Mouse (Mus musculus): ENCODE results near the gene E130311K13Rik.

E130311K13Rik gene

DNA sequence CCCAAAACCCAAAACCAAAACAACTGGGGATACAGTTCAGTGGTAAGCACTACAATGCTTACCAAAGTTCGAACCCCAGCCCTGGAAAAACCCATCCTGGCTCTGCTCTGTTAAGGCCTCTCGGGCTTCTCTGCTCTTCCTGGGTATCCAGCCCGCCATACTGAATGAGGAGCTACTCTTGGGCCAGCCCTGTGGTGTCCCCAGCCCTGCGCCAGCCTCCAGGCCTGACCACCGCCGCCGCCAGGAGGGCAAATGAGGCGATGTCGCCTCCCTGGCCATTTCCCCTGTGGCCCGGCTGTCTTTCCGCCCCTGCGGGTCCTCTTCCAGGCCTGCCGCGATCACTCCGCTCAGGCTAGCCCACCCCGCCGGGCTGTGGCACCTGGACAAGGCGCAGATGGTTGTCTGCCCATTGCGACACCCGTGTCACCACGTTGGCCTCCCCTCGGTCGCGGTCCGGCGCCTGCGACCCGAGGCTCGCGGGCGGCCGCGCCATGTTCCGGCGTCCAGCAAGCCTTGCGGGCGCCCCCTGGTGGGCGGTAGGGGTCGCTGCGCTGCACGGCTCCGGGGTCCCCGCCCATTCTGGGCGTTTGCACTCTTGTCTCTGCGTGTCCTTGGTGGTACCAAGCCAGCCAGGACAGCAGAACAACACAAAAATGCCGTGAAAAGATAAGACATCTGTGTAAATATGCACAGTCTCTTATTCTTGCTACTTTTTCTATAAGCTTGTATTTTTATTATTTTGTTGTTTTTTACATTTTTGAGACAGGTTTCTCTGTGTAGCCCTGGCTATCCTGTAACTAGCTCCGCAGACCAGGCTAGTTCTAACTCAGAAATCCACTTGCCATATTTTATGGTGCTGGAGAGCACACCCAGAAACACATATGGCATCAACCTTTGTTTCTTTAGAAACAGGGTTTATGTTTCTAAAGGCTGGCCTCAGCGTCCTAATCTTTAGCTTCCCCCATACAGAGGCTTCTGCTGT is at the start of gene E130311K13Rik:
Gene E130311K13Rik (minus strand): TSS at position 595 of the 982 bp plus-strand sequence.
- peak; percentile 80 for DNase-seq (ENCODE audit: low spot score)

DNA sequence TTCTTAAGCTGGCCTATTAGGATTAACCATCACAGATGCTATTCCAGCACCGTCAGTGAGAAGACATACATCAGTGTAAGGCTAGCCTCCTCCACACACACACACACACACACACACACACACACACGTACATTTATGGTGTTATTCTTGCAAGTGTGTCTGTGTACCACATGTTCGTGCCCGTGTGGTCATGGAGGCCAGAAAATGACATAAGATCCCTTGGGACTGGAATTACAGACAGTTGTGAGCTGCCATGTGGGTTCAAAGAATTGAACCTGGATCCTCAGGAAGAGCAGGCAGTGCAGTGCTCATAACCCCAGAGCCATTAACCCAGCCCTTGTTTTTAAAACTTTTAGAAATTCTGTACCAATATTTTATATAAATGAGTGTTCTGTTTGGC is 48.6 kb upstream of the E130311K13Rik start:
- DNase-seq (ENCODE audit: low spot score) = no peak

DNA sequence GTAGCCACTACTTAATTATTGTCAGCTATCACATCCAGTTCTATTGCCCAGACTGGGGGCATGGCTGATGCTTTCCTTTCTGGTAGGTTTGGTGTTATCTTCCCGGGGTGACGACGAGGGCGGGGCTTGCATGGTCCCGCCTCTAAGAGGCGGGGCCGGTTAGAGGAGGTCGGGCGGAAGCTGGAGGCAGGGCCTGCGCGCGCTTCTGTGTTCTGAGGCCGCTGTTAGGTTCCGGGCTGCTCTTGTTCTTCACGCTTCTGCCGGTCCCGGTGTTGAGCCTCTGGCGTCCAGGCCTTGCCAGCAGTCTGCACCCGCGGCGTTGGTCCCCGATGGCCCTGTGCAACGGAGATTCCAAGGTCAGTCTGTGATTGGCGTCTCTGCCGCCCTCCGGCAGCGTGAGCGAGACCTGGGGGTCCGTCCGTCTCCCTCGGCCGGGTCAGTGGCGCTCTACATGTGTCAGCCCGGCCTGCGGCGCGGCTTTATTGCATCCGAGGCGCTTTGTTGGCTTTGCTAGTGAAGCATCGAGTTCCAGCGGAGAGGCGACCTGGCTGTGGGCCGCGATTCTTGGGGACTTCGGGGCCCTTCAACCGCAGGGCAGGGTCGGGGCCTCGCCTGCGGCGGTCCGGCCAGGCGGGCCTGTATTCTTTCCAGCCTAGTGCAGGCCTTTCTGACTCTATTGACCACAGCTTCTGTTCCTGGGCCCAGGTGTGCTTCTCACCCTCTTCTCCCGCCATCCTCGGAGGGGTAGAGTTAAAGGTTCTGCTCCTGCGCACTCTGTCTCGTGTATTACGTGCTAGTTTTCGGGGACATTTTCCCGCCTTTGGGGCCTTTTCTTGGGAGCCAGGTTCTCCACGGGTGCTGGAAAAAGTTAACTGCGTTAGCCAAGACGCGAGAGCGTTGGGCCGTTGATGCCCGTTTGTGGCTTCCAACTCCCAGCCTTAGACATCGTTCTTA is 47.0 kb upstream of the E130311K13Rik start, which contains the start of gene Gmps:
Gene Gmps (plus strand): TSS at position 152 of the 954 bp plus-strand sequence.
- DNase-seq (ENCODE audit: low spot score) = peak; percentile 91

- no peak for DNase-seq (ENCODE audit: low spot score)
Observed at GRCm38 (mm10) chr3:63965929-63966328, 36.7 kb upstream of the E130311K13Rik start.

GRCm38 (mm10) chr3:63964922-63965249 is 35.6 kb upstream of the E130311K13Rik start:
- DNase-seq (ENCODE audit: low spot score) = no peak

- DNase-seq (ENCODE audit: low spot score) = peak; percentile 98
Observed at GRCm38 (mm10) chr3:63964100-63964921, 35.0 kb upstream of the E130311K13Rik start, which contains the start of gene Slc33a1. Slc33a1 (minus strand) TSS chr3:63964768.

DNA sequence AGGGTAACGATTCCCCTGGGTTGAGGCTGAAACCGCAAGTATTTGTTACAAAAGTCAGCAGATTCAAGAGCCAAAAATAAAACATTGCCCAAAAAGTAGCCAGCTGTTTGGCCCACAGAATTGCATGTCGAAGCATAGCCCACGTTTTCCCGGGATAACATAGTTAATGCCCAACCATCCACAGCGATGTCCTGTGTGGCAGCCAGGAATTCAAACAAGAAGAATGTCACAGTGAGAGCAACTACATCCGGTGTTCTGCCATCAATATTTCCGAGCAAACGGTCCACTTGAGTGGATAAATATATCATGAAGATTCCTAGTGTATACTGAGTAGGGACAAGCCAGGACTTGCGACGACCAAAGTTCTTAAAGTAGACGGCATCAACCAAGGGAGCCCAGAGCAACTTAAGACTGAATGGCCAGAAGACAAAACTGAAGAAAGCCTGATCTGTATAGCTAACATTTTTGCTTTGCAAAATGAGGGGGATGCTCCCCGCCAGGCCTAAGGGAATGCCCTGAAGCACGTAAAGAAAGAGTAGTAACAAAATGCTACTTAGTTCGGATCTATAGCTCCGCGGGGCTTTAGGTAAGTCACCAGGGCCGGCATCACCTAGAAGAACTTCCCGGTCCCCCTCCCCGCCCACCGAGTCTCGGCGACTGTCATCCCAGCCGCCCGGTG is 34.3 kb upstream of the E130311K13Rik start:
- DNase-seq (ENCODE audit: low spot score) = no peak

DNA sequence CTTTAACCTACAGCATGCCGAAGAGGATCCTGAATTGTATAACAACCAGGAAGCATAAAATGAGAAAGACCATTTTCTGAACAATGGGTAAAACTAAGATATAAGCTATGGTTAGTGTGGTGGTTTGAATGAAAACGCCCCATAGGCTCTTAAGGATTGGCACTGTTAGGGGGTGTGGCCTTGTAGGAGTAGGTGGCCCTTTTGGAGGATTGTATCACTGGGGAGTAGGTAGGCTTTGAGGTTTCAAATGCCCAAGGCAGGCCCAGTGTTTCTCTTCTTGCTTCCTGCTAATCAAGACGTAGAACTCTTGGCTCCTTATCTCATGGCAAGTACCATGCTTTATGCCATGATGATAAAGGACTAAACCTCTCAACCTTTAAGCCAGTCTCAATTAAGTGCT is 20.6 kb upstream of the E130311K13Rik start:
- no peak for DNase-seq (ENCODE audit: low spot score)

- DNase-seq (ENCODE audit: low spot score) = peak; percentile 34
Observed at GRCm38 (mm10) chr3:63941204-63941850, 12.1 kb upstream of the E130311K13Rik start.

DNA sequence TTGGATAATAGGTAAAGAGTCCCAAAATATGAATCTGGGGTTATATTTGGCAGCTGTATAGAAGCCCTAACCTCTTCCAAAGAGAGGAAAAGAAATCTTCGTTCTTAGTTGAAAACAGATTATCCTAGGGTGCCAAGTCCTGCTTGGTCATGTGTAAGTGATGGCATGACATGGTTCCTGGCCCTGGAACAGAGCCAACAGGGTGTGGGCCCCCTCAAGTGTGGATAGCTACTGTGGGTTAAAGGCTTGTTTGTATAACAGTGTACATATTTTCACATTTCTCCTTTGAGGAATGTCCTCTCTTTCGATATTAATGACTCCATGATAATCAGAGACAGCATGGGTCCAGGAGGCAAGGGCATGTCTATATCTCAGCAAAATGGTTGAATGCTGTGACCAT is 9.7 kb upstream of the E130311K13Rik start:
- DNase-seq (ENCODE audit: low spot score) = no peak

DNA sequence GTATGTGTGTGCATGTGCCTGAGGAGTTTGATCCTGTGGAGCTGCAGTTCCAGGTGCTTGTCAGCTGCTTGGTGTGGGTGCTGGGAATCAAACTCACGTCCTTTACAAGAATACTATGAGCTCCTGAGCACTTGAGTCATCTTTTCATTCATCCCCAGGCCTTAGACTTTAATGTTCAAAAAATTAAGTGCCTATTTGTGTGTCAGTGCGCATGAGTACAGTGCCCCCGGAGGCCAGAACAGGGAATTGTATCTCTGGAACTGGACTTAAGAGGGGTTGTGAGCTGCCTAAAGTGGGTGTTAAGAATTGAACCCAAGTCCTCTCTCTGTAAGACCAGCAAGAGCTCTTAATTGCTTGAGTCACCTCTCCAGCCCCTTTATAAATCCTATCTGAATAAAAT is 9.6 kb downstream of the E130311K13Rik start:
- DNase-seq (ENCODE audit: low spot score) = no peak

GRCm38 (mm10) chr3:63910301-63910700 is 19.0 kb downstream of the E130311K13Rik start:
- no peak for DNase-seq (ENCODE audit: low spot score)

- no peak for DNase-seq (ENCODE audit: low spot score)
Observed at GRCm38 (mm10) chr3:63905241-63905640, 24.0 kb downstream of the E130311K13Rik start.

DNA sequence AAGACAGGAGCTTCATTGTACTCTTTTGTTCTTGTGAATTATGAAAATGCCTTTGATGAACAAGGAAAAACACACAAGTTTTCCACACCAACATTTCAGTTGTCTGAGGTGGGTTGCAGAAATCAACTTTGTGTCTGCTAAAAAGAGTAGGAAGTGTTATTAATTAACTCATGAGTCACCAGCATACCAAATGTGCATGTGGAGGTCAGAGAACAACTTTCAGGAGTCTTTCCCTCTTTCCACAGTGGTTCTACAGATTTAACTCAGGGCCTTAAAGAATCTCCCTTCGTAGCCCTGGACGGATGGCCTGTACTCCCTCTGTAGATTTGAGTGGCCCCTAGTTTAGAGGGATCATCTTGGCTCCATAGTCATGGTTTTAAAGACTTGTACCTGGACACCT is 25.1 kb downstream of the E130311K13Rik start:
- DNase-seq (ENCODE audit: low spot score) = no peak

DNA sequence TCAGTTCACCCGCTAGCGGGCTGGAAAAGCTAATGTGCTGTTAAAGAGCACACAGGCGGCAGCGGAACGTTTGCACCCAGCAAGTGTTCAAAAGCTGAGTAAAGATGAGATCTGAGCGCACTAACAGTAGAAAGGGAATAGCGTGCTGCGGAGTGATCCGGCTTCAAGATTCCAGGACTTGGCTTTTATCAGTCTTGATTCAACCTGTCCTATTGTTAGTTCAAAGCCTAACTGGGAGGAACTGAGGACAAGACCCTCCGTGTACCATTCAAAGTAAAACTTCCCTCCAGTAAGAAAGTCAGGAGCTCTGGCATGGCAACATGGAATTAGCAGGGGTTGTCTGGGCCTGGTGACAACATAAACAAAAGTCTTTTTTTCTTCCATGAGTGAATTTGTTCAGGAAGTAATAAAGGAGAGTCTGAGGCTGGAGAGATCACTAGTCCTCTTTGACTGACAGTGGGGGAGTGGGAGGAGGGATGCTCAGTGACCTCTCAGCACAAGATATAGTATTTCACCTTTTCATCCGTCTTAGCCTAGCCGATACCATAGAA is 29.2 kb downstream of the E130311K13Rik start:
- DNase-seq (ENCODE audit: low spot score) = no peak

DNA sequence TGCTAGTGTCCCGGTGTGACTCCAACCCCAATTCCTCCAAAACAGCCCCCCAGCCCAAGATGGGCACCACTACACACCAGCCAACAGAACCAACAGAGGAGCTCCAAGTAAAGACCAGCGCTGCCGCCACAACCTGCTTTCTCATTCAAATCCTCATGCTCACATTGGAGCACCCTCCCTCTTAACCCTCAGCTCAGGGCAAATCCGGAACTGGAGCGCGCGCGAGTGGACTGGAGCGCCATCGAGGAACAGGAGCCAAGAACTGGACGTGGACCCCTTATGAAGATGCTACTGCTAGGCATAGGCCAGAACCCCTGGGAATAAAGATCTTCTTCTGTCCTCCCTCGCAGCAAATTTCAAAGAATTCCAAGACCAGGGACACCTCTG is 30.0 kb downstream of the E130311K13Rik start, which contains the start of gene Plch1:
Gene Plch1 (minus strand): TSS at position 164 of the 387 bp plus-strand sequence.
- no peak for DNase-seq (ENCODE audit: low spot score)

DNA sequence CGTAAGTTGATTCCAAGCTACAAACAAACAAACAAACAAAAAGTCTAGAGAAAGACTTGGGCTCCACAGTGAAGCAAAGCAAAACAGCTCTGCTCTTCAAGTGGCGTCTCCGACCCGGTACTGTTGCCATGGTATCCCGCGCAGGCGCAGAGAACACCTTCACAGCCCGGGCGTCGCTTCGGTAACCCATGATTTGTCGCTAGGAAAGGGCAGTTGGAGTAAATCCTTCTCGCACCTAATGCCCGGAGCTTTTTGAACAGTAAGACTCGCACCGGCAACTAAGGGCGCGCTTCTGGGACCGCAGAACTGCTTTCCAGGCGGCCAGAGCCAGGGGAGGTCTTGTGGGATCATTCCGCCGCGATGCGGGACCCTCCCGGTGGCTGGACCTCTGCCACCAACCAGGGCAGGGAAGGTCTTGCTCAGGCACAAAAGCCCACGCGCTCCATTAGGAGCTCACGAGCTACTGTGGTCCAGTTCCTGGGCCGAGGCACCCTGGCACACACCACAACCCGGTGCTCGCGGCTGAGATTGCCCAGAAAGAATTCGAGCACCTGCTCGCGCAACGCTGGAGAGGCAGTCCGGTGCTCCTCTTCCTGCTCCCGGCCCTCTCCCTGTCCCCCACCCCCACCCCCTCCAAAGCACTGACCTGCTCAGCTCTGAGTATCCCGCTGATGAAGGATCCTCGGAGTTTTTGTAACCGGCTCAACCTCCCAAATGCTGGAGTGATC is 30.5 kb downstream of the E130311K13Rik start:
- DNase-seq (ENCODE audit: low spot score) = peak; percentile 40

- no peak for DNase-seq (ENCODE audit: low spot score)
Observed at GRCm38 (mm10) chr3:63897177-63897576, 32.1 kb downstream of the E130311K13Rik start.

DNA sequence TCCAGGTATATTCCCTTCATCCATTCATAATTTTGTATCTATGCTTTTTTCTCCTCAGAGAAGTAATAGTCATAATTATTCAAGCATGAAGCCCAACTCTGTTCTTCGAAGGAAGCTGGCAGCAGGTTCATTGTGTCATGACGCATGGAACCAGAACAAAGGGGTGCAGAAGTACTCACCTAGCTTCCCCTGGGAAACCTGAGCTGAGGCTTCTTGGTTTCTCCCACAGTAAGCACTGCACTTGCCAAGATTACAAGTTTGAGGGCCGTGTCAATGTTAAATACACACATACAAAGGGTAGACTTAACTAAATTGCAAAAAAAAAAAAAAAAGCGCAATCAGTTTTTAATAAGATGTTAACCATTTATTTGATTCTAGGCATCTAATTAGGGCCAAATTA is 33.0 kb downstream of the E130311K13Rik start:
- DNase-seq (ENCODE audit: low spot score) = no peak

Measured in left cerebral cortex, adult 11 months (tissue).